Mouse (Mus musculus): ENCODE results near the gene Cnih2. TPM values are rescaled to one million over a fixed set of nuclear protein-coding genes. Genes with fewer than 3 reads are reported as not detected.

Gene Cnih2
- polyA plus RNA-seq (2012; rRNA removed): 3.7 and 4.9 TPM in 2 replicates

GRCm38 (mm10) chr19:5098363-5099143, at the start of gene Cnih2:
Cnih2 (minus strand) TSS chr19:5098521.
- peaks cover 29% of the 10 kb centered on the region for H3K36me3 ChIP-seq (ENCODE audit: control insufficient read depth, insufficient read depth, low read length)
- TF ChIP-seq CTCF (IDR thresholded peaks at IDR 0.05; ENCODE audit: borderline replicate concordance, control insufficient read depth, extremely low read depth, insufficient read depth, low read length, poor library complexity): no peak
- no peak for TF ChIP-seq POLR2A (IDR thresholded peaks at IDR 0.05; ENCODE audit: control insufficient read depth, extremely low read depth, insufficient read depth, low read length, poor library complexity)
- peaks cover 10% of the 10 kb centered on the region for H3K4me1 ChIP-seq (replicated peaks; ENCODE audit: control insufficient read depth, insufficient read depth, low read length)
- WGBS: 11% methylated on average over 48 of the region's 48 CpGs
- DNase-seq: peak; percentile 70
- H3K27me3 ChIP-seq (ENCODE audit: control insufficient read depth, insufficient read depth, low read length): no peaks in the 10 kb centered on the region; the same call in 1 of the 2 replicates
- H3K27ac ChIP-seq (ENCODE audit: control insufficient read depth, insufficient read depth, low read length): no peak within 1 kb of the TSS
- peak within 1 kb of the TSS; percentile 24 for H3K4me3 ChIP-seq (ENCODE audit: control insufficient read depth, insufficient read depth, low read length)

DNA sequence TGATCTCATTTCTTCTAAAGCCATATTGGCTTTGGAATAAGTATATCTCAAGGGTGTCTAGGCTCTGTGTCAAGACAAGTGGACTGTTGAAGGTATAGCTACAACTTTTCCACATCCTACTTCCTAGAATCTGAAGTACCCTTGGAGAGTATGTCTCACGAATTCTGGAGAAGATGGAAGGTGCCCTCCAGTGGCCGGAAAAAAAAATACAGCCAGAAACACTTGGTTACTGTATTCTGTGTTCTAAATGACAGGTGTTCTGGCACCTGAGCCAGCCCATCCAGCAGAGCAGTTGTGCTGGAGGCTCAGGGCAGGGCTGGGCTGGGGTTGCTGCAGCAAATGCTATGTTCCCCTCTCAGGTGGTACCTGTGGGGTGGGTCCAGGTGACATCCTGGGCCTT, 41.3 kb upstream of the Cnih2 start:
- peak; percentile 64 for DNase-seq
- Histone ChIP-seq H3K4me1 (replicated peaks; ENCODE audit: control insufficient read depth, insufficient read depth, low read length) (peaks cover 3% of the 10 kb centered on the region), H3K36me3 (ENCODE audit: control insufficient read depth, insufficient read depth, low read length) (no peaks in the 10 kb centered on the region), H3K27me3 (ENCODE audit: control insufficient read depth, insufficient read depth, low read length) (no peaks in the 10 kb centered on the region), H3K27ac (ENCODE audit: control insufficient read depth, insufficient read depth, low read length) (no peak overlapping the region), H3K4me3 (ENCODE audit: control insufficient read depth, insufficient read depth, low read length) (no peak overlapping the region)
- no peak for TF ChIP-seq CTCF (IDR thresholded peaks at IDR 0.05; ENCODE audit: borderline replicate concordance, control insufficient read depth, extremely low read depth, insufficient read depth, low read length, poor library complexity)
- TF ChIP-seq POLR2A (IDR thresholded peaks at IDR 0.05; ENCODE audit: control insufficient read depth, extremely low read depth, insufficient read depth, low read length, poor library complexity): no peak
- WGBS: 25% methylated on average over 2 of the region's 2 CpGs

DNA sequence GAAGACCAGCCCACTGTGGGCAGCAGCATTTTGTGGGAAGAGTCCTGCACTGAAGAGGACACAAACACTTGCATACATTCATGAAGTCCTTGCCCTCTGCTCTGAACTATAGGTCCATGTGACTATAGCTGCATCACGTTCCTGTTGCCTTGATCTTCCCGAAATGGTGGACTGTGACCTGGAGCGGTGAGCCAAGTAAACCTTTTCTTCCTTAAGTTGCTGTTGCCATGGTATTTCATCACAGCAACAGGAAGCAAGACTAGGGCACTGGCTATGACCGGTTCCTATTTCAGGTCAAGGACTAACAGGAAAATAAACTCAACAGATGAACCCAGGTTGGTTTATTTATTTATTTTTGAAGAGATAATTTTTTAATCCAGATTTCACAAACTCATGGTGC, 32.9 kb upstream of the Cnih2 start:
- TF ChIP-seq CTCF (IDR thresholded peaks at IDR 0.05; ENCODE audit: borderline replicate concordance, control insufficient read depth, extremely low read depth, insufficient read depth, low read length, poor library complexity): no peak
- no peak for TF ChIP-seq POLR2A (IDR thresholded peaks at IDR 0.05; ENCODE audit: control insufficient read depth, extremely low read depth, insufficient read depth, low read length, poor library complexity)
- Histone ChIP-seq H3K4me3 (ENCODE audit: control insufficient read depth, insufficient read depth, low read length) (no peak overlapping the region), H3K4me1 (replicated peaks; ENCODE audit: control insufficient read depth, insufficient read depth, low read length) (no peaks in the 10 kb centered on the region), H3K36me3 (ENCODE audit: control insufficient read depth, insufficient read depth, low read length) (no peaks in the 10 kb centered on the region), H3K27me3 (ENCODE audit: control insufficient read depth, insufficient read depth, low read length) (no peaks in the 10 kb centered on the region), H3K27ac (ENCODE audit: control insufficient read depth, insufficient read depth, low read length) (no peak overlapping the region)
- DNase-seq: no peak
- 55% methylated on average over 4 of the region's 4 CpGs for WGBS

DNA sequence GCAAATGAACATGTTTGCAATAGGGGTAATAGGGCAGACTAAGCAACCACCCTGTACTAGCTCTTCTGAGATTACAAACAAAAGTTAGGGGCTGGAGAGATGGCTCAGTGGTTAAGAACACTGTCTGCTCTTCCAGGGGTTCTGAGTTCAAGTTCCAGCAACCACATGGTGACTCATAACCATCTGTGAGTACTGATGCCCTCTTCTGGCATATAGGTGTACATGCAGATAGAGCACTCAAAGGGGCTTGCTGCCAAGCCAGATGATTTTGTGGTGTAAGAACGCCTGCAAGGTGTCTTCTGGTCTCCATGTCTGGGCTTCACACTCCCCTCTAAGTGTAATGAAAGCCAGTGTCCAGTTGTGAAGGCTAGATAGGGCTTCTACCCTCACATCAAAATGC, 31.4 kb upstream of the Cnih2 start:
- no peaks in the 10 kb centered on the region for H3K27me3 ChIP-seq (ENCODE audit: control insufficient read depth, insufficient read depth, low read length)
- no peak overlapping the region for H3K27ac ChIP-seq (ENCODE audit: control insufficient read depth, insufficient read depth, low read length)
- no peaks in the 10 kb centered on the region for H3K36me3 ChIP-seq (ENCODE audit: control insufficient read depth, insufficient read depth, low read length)
- no peak for TF ChIP-seq POLR2A (IDR thresholded peaks at IDR 0.05; ENCODE audit: control insufficient read depth, extremely low read depth, insufficient read depth, low read length, poor library complexity)
- TF ChIP-seq CTCF (IDR thresholded peaks at IDR 0.05; ENCODE audit: borderline replicate concordance, control insufficient read depth, extremely low read depth, insufficient read depth, low read length, poor library complexity): no peak
- H3K4me1 ChIP-seq (replicated peaks; ENCODE audit: control insufficient read depth, insufficient read depth, low read length): no peaks in the 10 kb centered on the region
- 15% methylated on average over 1 of the region's 1 CpGs for WGBS
- H3K4me3 ChIP-seq (ENCODE audit: control insufficient read depth, insufficient read depth, low read length): no peak overlapping the region
- no peak for DNase-seq

- TF ChIP-seq CTCF (IDR thresholded peaks at IDR 0.05; ENCODE audit: borderline replicate concordance, control insufficient read depth, extremely low read depth, insufficient read depth, low read length, poor library complexity): no peak
- TF ChIP-seq POLR2A (IDR thresholded peaks at IDR 0.05; ENCODE audit: control insufficient read depth, extremely low read depth, insufficient read depth, low read length, poor library complexity): no peak
- H3K4me3 ChIP-seq (ENCODE audit: control insufficient read depth, insufficient read depth, low read length): no peak overlapping the region
- H3K36me3 ChIP-seq (ENCODE audit: control insufficient read depth, insufficient read depth, low read length): no peaks in the 10 kb centered on the region
- DNase-seq: no peak
- whole genome bisulfite sequencing: 64% methylated on average over 7 of the region's 7 CpGs
- no peaks in the 10 kb centered on the region for H3K27me3 ChIP-seq (ENCODE audit: control insufficient read depth, insufficient read depth, low read length)
- no peak overlapping the region for H3K27ac ChIP-seq (ENCODE audit: control insufficient read depth, insufficient read depth, low read length)
- H3K4me1 ChIP-seq (replicated peaks; ENCODE audit: control insufficient read depth, insufficient read depth, low read length): no peaks in the 10 kb centered on the region
Measured at GRCm38 (mm10) chr19:5124055-5124614, 25.8 kb upstream of the Cnih2 start.

DNA sequence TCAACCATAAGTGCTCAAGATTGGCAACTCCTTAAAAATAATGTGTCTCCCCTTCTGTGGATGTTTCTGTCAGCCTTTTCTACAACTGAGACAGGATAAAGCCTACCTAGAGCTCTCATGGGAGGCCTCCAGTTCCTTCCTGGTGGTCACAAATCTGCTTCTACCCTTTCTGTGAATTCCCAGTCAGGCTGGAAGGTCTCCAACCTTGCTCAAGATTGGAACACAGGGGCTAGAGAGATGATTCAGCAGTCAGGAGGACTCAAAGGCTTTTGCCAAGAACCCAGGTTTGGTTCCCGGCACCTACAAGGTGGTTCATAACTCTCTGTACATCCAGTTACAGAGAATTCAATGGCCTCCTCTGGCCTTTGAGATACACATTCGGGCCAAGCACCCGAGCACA, 24.9 kb upstream of the Cnih2 start:
- DNase-seq: no peak
- H3K27ac ChIP-seq (ENCODE audit: control insufficient read depth, insufficient read depth, low read length): no peak overlapping the region
- H3K4me1 ChIP-seq (replicated peaks; ENCODE audit: control insufficient read depth, insufficient read depth, low read length): peaks cover 5% of the 10 kb centered on the region
- WGBS: 84% methylated on average over 3 of the region's 3 CpGs
- H3K4me3 ChIP-seq (ENCODE audit: control insufficient read depth, insufficient read depth, low read length): no peak overlapping the region
- TF ChIP-seq CTCF (IDR thresholded peaks at IDR 0.05; ENCODE audit: borderline replicate concordance, control insufficient read depth, extremely low read depth, insufficient read depth, low read length, poor library complexity): no peak
- TF ChIP-seq POLR2A (IDR thresholded peaks at IDR 0.05; ENCODE audit: control insufficient read depth, extremely low read depth, insufficient read depth, low read length, poor library complexity): no peak
- peaks cover 4% of the 10 kb centered on the region; the same call in 1 of the 2 replicates for H3K27me3 ChIP-seq (ENCODE audit: control insufficient read depth, insufficient read depth, low read length)
- H3K36me3 ChIP-seq (ENCODE audit: control insufficient read depth, insufficient read depth, low read length): no peaks in the 10 kb centered on the region
